Mouse (Mus musculus) stomach, postnatal 0 days (tissue): ENCODE data around the gene Tm6sf1. TPM values are rescaled to one million over a fixed set of nuclear protein-coding genes. Genes with fewer than 3 reads are reported as not detected.
A peak's percentile ranks its signal among the peaks of the same experiment; 100 is the strongest.

Experiments used
- ATAC-seq: fragments of 200-750 bp; cut with Nextera tagmentation; 2 replicates; pipeline ENCODE4 v1.8.0; 2017; ENCODE audit not compliant: low FRiP score, low TSS enrichment
- DNase-seq: peaks from one replicate; pipeline ENCODE4 v3.0.0-alpha.2; 2016; ENCODE audit warnings: low spot score
- H3K27ac ChIP-seq: fragments of 300-500 bp; sonication (generic); replicated peaks from 2 replicates; pipeline ENCODE4 v1.5.1; 2014; ENCODE audit warnings: mild to moderate bottlenecking, control low read depth
- H3K27me3 ChIP-seq: fragments of 300-500 bp; sonication (generic); 2 replicates; pipeline ENCODE4 v1.6.1; 2014; ENCODE audit warnings: low read length; ENCODE audit not compliant: control insufficient read depth, insufficient read depth
- H3K36me3 ChIP-seq: fragments of 300-500 bp; sonication (generic); 2 replicates; pipeline ENCODE4 v1.6.1; 2014; ENCODE audit warnings: low read length, mixed read lengths; ENCODE audit not compliant: control insufficient read depth, insufficient read depth
- H3K4me1 ChIP-seq: fragments of 300-500 bp; sonication (generic); replicated peaks from 2 replicates; pipeline ENCODE4 v1.6.1; 2014; ENCODE audit warnings: antibody characterized with exemption; ENCODE audit not compliant: control insufficient read depth, insufficient read depth
- H3K4me2 ChIP-seq: fragments of 300-500 bp; sonication (generic); replicated peaks from 2 replicates; pipeline ENCODE4 v1.6.1; 2014; ENCODE audit warnings: low read depth, mild to moderate bottlenecking, control low read depth, moderate library complexity
- H3K4me3 ChIP-seq: fragments of 300-500 bp; sonication (generic); 2 replicates; pipeline ENCODE4 v1.5.1; 2014; ENCODE audit warnings: low read depth, low read length, control low read depth
- H3K9ac ChIP-seq: fragments of 300-500 bp; sonication (generic); 2 replicates; pipeline ENCODE4 v1.6.1; 2014; ENCODE audit warnings: mild to moderate bottlenecking, low read length, control low read depth, mixed read lengths
- H3K9me3 ChIP-seq: fragments of 300-500 bp; sonication (generic); 2 replicates; pipeline ENCODE4 v1.6.1; 2016; ENCODE audit warnings: low read length; ENCODE audit not compliant: control insufficient read depth
- CTCF ChIP-seq: IDR thresholded peaks from 2 replicates; pipeline ENCODE4 v1.5.1; 2016; ENCODE audit warnings: antibody characterized with exemption, low read depth, mild to moderate bottlenecking, moderate library complexity
- EP300 ChIP-seq: optimal IDR thresholded peaks from 2 replicates; pipeline ENCODE3; 2016; ENCODE audit warnings: antibody characterized with exemption
- WGBS: fragments of 180-500 bp; shearing (Covaris S2); extraction: QIAGEN DNeasy Blood & Tissue Kit; methylation state at CpG from one replicate; pipeline ENCODE4 v1.1.7; 2014; 5-methylcytosine and 5-hydroxymethylcytosine counted together
- polyA plus RNA-seq: library from polyadenylated mRNA; unstranded; fragments of >200 nt; fragmentation: Nextera tagmentation; extraction: Ambion mirVana; gene quantifications from 2 replicates; pipeline ENCODE4 v1.2.1, GENCODE M21; 2015

The Tm6sf1 gene
- polyA plus RNA-seq, 1 experiment from 2014 or later, result 5.2 TPM

GRCm38 (mm10) chr7:81860996-81861395 is 2.2 kb downstream of the Tm6sf1 start:
- no peak overlapping the region for H3K4me2 ChIP-seq
- no peaks in the 10 kb centered on the region for H3K4me1 ChIP-seq
- DNase-seq (no peak), ATAC-seq (no peak)
- no peaks in the 10 kb centered on the region for H3K27me3 ChIP-seq
- no peaks in the 10 kb centered on the region for H3K36me3 ChIP-seq
- TF ChIP-seq CTCF, result no peak
- no peak for TF ChIP-seq EP300
- WGBS, result 61% methylated on average over 5 of the region's 5 CpGs
- no peak overlapping the region for H3K27ac ChIP-seq
- H3K9ac ChIP-seq, result no peak overlapping the region
- no peak overlapping the region for H3K4me3 ChIP-seq
- H3K9me3 ChIP-seq, result no peaks in the 10 kb centered on the region

- DNase-seq, result no peak
- TF ChIP-seq CTCF, result no peak
- no peak for TF ChIP-seq EP300
- Histone ChIP-seq H3K4me2 (no peak overlapping the region), H3K27me3 (no peaks in the 10 kb centered on the region), H3K9ac (no peak overlapping the region), H3K36me3 (no peaks in the 10 kb centered on the region), H3K9me3 (no peaks in the 10 kb centered on the region), H3K27ac (no peak overlapping the region), H3K4me3 (no peak overlapping the region), H3K4me1 (no peaks in the 10 kb centered on the region)
- no peak for ATAC-seq
- WGBS, result 82% methylated on average over 2 of the region's 2 CpGs
Observed at GRCm38 (mm10) chr7:81861461-81861860, 2.7 kb downstream of the Tm6sf1 start.

GRCm38 (mm10) chr7:81861921-81862320 is 3.1 kb downstream of the Tm6sf1 start:
- WGBS, result 62% methylated on average over 4 of the region's 4 CpGs
- TF ChIP-seq CTCF (no peak), EP300 (no peak)

DNA sequence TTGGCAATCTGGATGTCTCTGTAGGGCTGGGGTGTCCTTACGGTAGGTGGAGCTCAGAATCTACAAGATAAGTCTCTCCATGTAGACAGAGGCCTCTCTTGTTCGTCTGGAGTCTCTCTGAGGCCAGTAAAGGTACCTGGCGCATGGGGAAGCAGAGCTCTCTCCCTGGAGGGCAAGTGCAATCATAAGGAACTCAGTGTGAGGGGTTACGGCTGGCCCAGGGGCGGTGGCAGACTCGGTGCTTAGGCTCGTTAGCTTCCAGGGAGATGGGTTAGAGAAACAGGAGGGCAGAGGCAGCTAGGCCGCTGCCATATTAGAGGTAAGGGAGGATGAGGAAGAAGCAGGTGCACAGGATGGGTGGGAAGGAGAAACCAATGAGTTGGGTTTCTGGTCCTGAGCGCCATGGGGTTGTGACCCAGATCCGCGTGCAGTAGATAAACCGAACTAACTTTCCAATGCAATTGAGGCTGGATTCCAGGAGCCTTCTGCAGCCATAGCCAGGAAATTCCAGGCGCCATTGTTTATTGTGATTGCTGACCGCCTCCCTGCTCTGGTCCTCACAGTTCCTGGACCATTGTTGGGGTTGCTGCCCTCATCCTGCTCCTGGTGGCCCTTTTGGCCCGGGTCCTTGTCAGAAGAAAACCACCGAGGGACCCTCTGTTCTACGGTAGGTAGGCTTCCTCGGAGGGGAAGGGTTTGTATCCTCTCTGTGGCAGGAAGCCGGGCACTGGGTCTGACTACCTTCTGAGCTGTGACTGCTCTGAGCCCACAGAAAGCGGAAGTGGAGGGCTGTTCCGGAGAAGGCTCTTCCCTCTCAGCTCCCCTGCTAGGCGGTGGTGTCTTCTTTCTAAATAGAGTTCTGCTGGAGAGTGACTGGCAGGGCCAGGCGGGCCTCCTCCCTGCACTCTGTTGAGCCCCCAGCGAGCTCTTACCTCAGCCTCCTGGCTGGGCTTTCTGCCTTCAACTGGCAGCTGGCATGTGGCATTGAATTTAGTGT is 4.1 kb downstream of the Tm6sf1 start:
- DNase-seq (no peak), ATAC-seq (no peak)
- Histone ChIP-seq H3K27ac (no peak overlapping the region), H3K9ac (no peak overlapping the region), H3K27me3 (no peaks in the 10 kb centered on the region), H3K9me3 (no peaks in the 10 kb centered on the region), H3K4me3 (no peak overlapping the region), H3K4me2 (no peak overlapping the region), H3K36me3 (no peaks in the 10 kb centered on the region), H3K4me1 (no peaks in the 10 kb centered on the region)
- no peak for TF ChIP-seq EP300
- TF ChIP-seq CTCF, result no peak
- 74% methylated on average over 24 of the region's 24 CpGs for WGBS

More at GRCm38 (mm10) chr7:81861921-81862320, 3.1 kb downstream of the Tm6sf1 start:
- Histone ChIP-seq H3K27me3 (no peaks in the 10 kb centered on the region), H3K27ac (no peak overlapping the region), H3K9ac (no peak overlapping the region), H3K36me3 (no peaks in the 10 kb centered on the region), H3K9me3 (no peaks in the 10 kb centered on the region), H3K4me2 (no peak overlapping the region), H3K4me3 (no peak overlapping the region), H3K4me1 (no peaks in the 10 kb centered on the region)
- no peak for DNase-seq
- ATAC-seq, result no peak

- no peak for DNase-seq
- no peaks in the 10 kb centered on the region for H3K9me3 ChIP-seq
- 89% methylated on average over 6 of the region's 6 CpGs for WGBS
- no peak overlapping the region for H3K4me2 ChIP-seq
- no peak overlapping the region for H3K9ac ChIP-seq
- H3K27me3 ChIP-seq, result no peaks in the 10 kb centered on the region
- H3K27ac ChIP-seq, result no peak overlapping the region
- H3K36me3 ChIP-seq, result no peaks in the 10 kb centered on the region
- no peak for ATAC-seq
- H3K4me3 ChIP-seq, result no peak overlapping the region
- TF ChIP-seq EP300 (no peak), CTCF (no peak)
- H3K4me1 ChIP-seq, result no peaks in the 10 kb centered on the region
Observed at GRCm38 (mm10) chr7:81864552-81864951, 5.8 kb downstream of the Tm6sf1 start.

GRCm38 (mm10) chr7:81865937-81866336 is 7.1 kb downstream of the Tm6sf1 start:
- no peak overlapping the region for H3K9ac ChIP-seq
- DNase-seq (peak; percentile 6), ATAC-seq (no peak)
- WGBS, result 92% methylated on average over 6 of the region's 6 CpGs
- H3K4me3 ChIP-seq, result no peak overlapping the region
- H3K27me3 ChIP-seq, result no peaks in the 10 kb centered on the region
- TF ChIP-seq CTCF, result no peak
- no peak for TF ChIP-seq EP300
- no peaks in the 10 kb centered on the region for H3K36me3 ChIP-seq
- no peaks in the 10 kb centered on the region for H3K4me1 ChIP-seq
- no peak overlapping the region for H3K27ac ChIP-seq
- no peak overlapping the region for H3K4me2 ChIP-seq
- H3K9me3 ChIP-seq, result no peaks in the 10 kb centered on the region
